9 mouse cellular contexts compared by ENCODE assay signal in genomic region chr14:48371766-48372165, GRCm38 (mm10).
DNase-seq lines count a peak whose midpoint lies in the region; ATAC-seq and TF ChIP-seq lines count a peak whose summit lies in the region.
"Had no signal": no experiment of that assay in that cellular context is flagged by ENCODE, and none has a peak within 500 bp of the region (broad histone marks: within the 10 kb centered on the region; RNA-seq: fewer than 3 reads in every experiment).

No protein-coding gene starts in this region.

- ATAC-seq in kidney, embryonic 15.5 days (replicated peaks; ENCODE audit: low FRiP score), result no peak; the same call in 1 of the 2 replicates
- peak; percentile 80 for ATAC-seq in forebrain, embryonic 15.5 days (replicated peaks)
- ATAC-seq in midbrain, postnatal 0 days (ENCODE audit: low FRiP score), result peak; percentile 89

- H3K36me3 ChIP-seq in kidney, embryonic 15.5 days, result no peaks in the 10 kb centered on the region
- H3K36me3 ChIP-seq in forebrain, embryonic 15.5 days, result no peaks in the 10 kb centered on the region
- no peaks in the 10 kb centered on the region for H3K36me3 ChIP-seq in midbrain, postnatal 0 days (ENCODE audit: insufficient read depth, low read length)

- H3K27me3 ChIP-seq in kidney, embryonic 15.5 days, result peaks cover 20% of the 10 kb centered on the region; the same call in 1 of the 2 replicates
- H3K27me3 ChIP-seq in forebrain, embryonic 15.5 days, result peaks cover 21% of the 10 kb centered on the region
- H3K27me3 ChIP-seq in midbrain, postnatal 0 days (ENCODE audit: insufficient read depth, low read length), result no peaks in the 10 kb centered on the region; the same call in 1 of the 2 replicates

- H3K9me3 ChIP-seq in kidney, embryonic 15.5 days (replicated peaks), result no peaks in the 10 kb centered on the region
- no peaks in the 10 kb centered on the region for H3K9me3 ChIP-seq in forebrain, embryonic 15.5 days
- no peaks in the 10 kb centered on the region for H3K9me3 ChIP-seq in midbrain, postnatal 0 days (ENCODE audit: low read length)
- H3K9me3 ChIP-seq: megakaryocyte, embryonic 14.5 days had no signal

- H3K4me3 ChIP-seq in kidney, embryonic 15.5 days (replicated peaks), result no peak overlapping the region
- H3K4me3 ChIP-seq in forebrain, embryonic 15.5 days, result no peak overlapping the region
- H3K4me3 ChIP-seq in midbrain, postnatal 0 days (ENCODE audit: low read depth, low read length), result no peak overlapping the region
- H3K4me3 ChIP-seq: megakaryocyte, embryonic 14.5 days had no signal

- H3K9ac ChIP-seq in kidney, embryonic 15.5 days, result no peak overlapping the region
- no peak overlapping the region for H3K9ac ChIP-seq in forebrain, embryonic 15.5 days (replicated peaks)
- no peak overlapping the region for H3K9ac ChIP-seq in midbrain, postnatal 0 days (replicated peaks; ENCODE audit: low read length, poor library complexity, severe bottlenecking)

- H3K4me1 ChIP-seq in kidney, embryonic 15.5 days, result no peaks in the 10 kb centered on the region
- H3K4me1 ChIP-seq in forebrain, embryonic 15.5 days, result no peaks in the 10 kb centered on the region
- 0 out of 2 replicates have a peak, but pooled peaks cover 3% of the 10 kb centered on the region for H3K4me1 ChIP-seq in midbrain, postnatal 0 days (ENCODE audit: insufficient read depth, low read length)
- H3K4me1 ChIP-seq: megakaryocyte, embryonic 14.5 days had no signal

- DNase-seq in kidney, postnatal 14 days, result peak; percentile 13
- peak; percentile 42 for DNase-seq in adrenal gland, postnatal 10 days
- peak; percentile 28 to 70 for DNase-seq in left cerebral cortex, adult 9 months (ENCODE audit: low spot score in 2 of 2)
- DNase-seq in midbrain, postnatal 0 days (ENCODE audit: low spot score), result peak; percentile 90
- DNase-seq in thymus, postnatal 36 days, result peak; percentile 27 to 47
- no peak for DNase-seq in cerebellum, adult 9-10 months

- no peak overlapping the region for H3K27ac ChIP-seq in kidney, embryonic 15.5 days
- no peak overlapping the region for H3K27ac ChIP-seq in forebrain, embryonic 15.5 days (replicated peaks)
- H3K27ac ChIP-seq in midbrain, postnatal 0 days (ENCODE audit: low read depth, low read length), result no peak overlapping the region

- peak; percentile 92 for TF ChIP-seq CTCF in midbrain, postnatal 0 days (IDR thresholded peaks at IDR 0.05)

- WGBS in kidney, embryonic 15.5 days, result 64% methylated on average over 5 of the region's 5 CpGs
- 33% methylated on average over 5 of the region's 5 CpGs for WGBS in forebrain, embryonic 15.5 days
- WGBS in midbrain, postnatal 0 days, result 31% methylated on average over 5 of the region's 5 CpGs

- H3K4me2 ChIP-seq in kidney, embryonic 15.5 days, result no peak overlapping the region
- no peak overlapping the region for H3K4me2 ChIP-seq in forebrain, embryonic 15.5 days (replicated peaks)
- no peak overlapping the region for H3K4me2 ChIP-seq in midbrain, postnatal 0 days (ENCODE audit: low read depth, low read length, poor library complexity, severe bottlenecking)
